Mouse (Mus musculus): ENCODE data around the gene Cadm2. TPM values are rescaled to one million over a fixed set of nuclear protein-coding genes. Genes with fewer than 3 reads are reported as not detected.

Cadm2 gene
- total RNA-seq, 4 experiments from 2014 or later = 182 to 194 (median 187) TPM

DNA sequence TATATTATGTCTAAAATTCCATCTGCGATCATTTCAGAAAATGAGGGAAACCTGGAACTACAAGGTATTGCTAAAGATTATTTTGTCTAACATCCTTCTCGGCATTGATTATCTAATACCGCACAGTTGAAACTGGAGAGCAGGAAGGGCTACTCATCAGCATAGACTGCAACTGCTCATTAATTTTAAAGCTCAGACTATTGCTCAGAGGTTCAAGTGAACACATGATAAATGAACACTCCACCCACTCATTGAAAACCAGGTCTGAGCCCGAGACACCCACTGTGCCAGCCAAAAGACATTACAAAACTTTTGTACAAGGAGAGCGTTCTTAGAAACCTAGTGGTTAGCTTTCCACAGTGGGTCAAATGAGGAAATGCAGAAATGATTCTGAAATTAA, 652.4 kb downstream of the Cadm2 start:
- DNase-seq (ENCODE audit: low spot score in 2 of 2) = no peak

DNA sequence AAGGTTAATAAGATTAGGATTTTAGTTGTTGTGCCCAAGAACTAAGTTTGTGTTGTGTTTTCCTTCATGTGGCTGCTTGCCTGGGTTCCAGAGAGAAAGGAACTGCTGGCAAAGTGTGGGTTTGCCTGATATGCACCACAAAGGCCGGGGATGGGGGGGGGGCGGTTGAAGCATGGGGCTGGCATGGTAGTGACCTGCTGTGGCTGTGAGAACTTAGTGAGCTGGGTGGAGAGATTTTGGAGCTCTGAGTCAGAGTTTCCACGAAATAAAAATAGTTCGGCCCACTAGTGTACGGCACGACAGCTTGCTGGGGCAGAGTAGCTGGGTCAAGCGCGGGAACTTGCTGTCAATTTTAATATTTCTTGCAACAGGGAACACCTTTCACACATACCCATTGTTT, 653.0 kb downstream of the Cadm2 start:
- no peak for DNase-seq (ENCODE audit: low spot score in 2 of 2)

- DNase-seq (ENCODE audit: low spot score in 2 of 2) = no peak
Measured at GRCm38 (mm10) chr16:66959146-66959545, 661.6 kb downstream of the Cadm2 start.

DNA sequence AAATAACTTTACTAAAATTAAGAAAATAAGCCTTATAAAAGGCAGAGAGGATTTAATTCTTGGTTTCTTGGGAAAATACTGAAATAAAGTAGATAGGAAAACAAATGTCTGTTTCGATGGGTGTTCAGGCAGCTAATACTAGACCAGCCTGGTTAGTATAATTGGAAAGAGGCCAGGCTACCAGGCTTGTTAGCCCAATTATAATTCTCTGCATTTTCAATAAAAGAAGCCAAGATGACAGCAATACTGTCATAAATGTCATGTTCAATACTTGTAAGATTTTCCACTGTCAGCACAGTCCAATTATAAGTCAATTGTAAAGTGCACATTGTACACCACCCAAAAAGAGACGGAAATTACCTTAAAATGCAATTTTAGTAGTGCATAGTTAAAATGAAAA, 664.8 kb downstream of the Cadm2 start:
- no peak for DNase-seq (ENCODE audit: low spot score in 2 of 2)

DNA sequence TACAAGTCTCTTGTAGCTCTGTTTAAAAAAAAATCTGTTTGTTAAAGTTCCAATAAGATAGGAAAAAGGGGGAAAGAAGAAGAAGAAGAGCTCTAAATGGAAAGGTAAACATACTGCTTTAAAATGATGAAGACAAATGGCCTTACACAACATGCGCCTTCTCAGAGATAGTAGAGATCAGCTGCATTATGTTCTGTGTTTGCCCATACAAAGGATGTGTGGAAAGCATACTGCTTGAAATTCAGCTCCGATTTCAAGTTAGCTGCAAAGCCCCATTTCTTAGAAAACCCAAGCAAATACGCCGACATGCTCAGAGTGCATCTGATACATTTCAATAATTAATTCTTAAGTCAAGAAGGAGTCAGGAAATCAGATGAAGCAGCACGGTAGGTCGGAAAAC, 684.4 kb downstream of the Cadm2 start:
- no peak for DNase-seq (ENCODE audit: low spot score in 2 of 2)

GRCm38 (mm10) chr16:66925517-66925916, 695.2 kb downstream of the Cadm2 start:
- no peak for DNase-seq (ENCODE audit: low spot score in 2 of 2)

GRCm38 (mm10) chr16:66922753-66923152, 698.0 kb downstream of the Cadm2 start:
- no peak for DNase-seq (ENCODE audit: low spot score in 2 of 2)

GRCm38 (mm10) chr16:66921414-66921915, 699.2 kb downstream of the Cadm2 start:
- no peak for DNase-seq (ENCODE audit: low spot score in 2 of 2)

DNA sequence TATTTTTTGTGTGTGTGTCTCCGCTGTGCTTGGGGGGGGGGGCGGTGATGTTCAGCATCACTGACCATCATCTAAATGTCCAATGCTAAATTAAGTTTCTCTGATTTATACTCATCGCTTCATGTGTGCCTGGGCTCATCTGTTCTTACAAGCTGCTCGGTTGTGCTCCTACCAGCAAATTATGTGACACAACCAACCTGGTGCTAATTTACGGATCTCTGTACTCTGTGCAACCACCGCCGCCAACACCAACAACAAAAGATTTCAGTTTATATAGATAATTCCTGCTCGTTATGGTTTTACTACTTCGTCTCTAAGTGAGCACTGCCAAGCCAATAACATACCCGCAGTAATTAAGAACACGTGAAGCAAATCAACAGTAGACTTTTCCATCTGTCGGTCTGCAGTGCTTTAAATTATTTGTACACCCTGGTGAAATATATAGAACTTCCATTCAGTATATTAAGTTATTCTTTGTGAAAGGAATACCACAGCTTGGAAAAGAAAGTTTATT, 700.8 kb downstream of the Cadm2 start:
- DNase-seq (ENCODE audit: low spot score in 2 of 2) = peak in 1 of 2 experiments; percentile 15

GRCm38 (mm10) chr16:66901801-66902200, 718.9 kb downstream of the Cadm2 start:
- no peak for DNase-seq (ENCODE audit: low spot score in 2 of 2)

GRCm38 (mm10) chr16:66900664-66901063, 720.0 kb downstream of the Cadm2 start:
- no peak for DNase-seq (ENCODE audit: low spot score in 2 of 2)

DNA sequence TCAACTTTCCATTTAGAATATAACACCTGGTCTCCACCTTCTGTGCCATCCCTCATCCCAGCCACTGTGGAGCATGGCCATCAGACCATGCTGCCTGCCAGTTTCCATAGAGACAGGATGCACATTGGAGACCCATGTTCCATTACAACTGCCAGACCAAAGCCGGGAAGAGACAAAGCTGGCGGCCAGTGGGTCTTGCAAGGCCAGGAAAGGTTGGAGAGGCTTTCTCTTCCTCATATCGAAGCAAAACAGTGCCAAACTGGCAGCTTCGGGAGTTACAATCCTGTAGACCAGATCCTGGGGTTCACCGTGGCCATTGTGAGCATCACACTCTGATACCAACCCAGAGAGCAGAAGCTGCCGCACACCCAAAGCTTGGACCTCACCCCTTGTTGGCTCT, 728.3 kb downstream of the Cadm2 start:
- no peak for DNase-seq (ENCODE audit: low spot score in 2 of 2)

GRCm38 (mm10) chr16:66891559-66892247, 729.0 kb downstream of the Cadm2 start:
- no peak for DNase-seq (ENCODE audit: low spot score in 2 of 2)

GRCm38 (mm10) chr16:66889907-66890306, 730.8 kb downstream of the Cadm2 start:
- no peak for DNase-seq (ENCODE audit: low spot score in 2 of 2)

DNA sequence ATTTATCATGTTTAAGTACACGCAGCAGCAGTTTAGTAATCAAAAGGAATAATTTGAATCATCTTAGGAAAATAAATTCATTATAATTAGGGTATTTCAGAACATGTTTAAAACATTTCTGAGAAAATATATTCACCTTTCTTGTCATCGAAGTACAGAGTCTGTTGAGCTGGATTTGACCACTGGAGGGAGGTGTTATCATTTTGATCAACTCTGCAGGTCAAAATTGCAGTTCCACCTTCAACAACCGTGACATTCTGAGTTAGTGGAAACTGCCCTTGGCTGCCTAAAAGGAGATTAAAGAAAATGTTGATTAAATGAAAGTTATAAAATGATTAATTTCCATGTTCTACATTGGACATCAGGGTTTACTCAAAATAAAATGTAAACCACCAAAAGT, 738.1 kb downstream of the Cadm2 start:
- no peak for DNase-seq (ENCODE audit: low spot score in 2 of 2)

DNA sequence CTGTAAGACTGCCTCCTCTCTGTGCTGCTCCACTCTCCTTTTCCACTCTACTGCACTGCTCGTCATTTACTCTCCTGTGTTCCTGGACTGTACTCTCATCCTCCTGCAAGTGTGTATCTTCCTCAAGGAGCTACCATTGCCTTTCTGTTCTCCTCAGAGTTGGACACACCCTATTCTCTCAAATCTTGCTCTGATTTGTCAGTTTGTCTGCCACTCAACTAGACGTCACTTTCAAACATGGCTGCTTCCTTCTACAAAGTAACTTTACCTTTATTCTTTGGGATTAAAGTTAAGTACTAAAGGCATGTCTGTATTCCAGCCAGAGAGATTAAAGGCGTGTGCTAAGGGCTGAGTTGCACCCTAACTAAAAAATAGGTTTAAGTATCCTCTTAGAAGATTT, 749.5 kb downstream of the Cadm2 start:
- no peak for DNase-seq (ENCODE audit: low spot score in 2 of 2)

- DNase-seq (ENCODE audit: low spot score in 2 of 2) = no peak
Measured at GRCm38 (mm10) chr16:66851047-66851446, 769.7 kb downstream of the Cadm2 start.

GRCm38 (mm10) chr16:66824866-66825265, 795.8 kb downstream of the Cadm2 start:
- no peak for DNase-seq (ENCODE audit: low spot score in 2 of 2)

DNA sequence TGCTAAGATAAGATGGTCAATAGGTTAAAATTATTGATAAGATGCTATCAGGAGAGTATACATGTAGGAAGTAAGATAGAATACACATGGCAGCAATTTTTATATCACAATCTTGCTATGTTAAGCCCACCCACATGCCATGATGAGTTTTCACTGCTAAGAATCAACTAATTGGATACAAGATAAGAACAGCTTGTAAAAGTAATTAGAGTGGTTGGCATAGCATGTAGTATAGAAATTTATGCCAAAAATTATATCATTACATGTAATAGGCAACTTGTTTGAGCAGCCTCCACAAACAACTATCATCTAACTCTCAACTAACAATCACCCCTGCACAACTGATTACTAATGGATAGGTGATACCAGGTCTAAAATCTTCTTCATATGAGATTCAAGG, 809.2 kb downstream of the Cadm2 start:
- no peak for DNase-seq (ENCODE audit: low spot score in 2 of 2)

- DNase-seq (ENCODE audit: low spot score in 2 of 2) = no peak
Measured at GRCm38 (mm10) chr16:66798204-66798603, 822.5 kb downstream of the Cadm2 start.

- no peak for DNase-seq (ENCODE audit: low spot score in 2 of 2)
Measured at GRCm38 (mm10) chr16:66793067-66793466, 827.6 kb downstream of the Cadm2 start.

DNA sequence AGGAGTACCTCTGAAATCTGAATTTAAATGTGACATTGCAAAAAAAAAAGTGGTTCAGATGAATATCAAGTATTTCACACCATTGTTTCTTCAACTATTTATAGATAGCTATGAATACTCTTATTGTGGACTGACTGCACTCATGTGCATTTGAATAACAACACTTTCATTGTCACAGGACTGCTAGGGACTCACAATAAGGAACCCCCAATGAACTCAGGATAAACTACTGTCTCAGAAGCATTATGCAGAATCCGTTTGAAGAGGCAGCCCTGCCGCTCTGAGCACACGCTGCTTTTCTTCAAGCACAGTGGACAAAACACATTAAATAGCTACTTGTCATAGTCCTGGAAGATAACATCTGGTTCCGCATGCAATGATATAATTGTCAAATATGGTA, 848.8 kb downstream of the Cadm2 start:
- no peak for DNase-seq (ENCODE audit: low spot score in 2 of 2)

GRCm38 (mm10) chr16:66769545-66769944, 851.2 kb downstream of the Cadm2 start:
- DNase-seq (ENCODE audit: low spot score in 2 of 2) = no peak

Data from layer of hippocampus, adult 8-10 months (tissue).